Mouse (Mus musculus) right cerebral cortex, adult 18-20 months (tissue): ENCODE data around the gene Fryl.
A peak's percentile ranks its signal among the peaks of the same experiment; 100 is the strongest.

Experiments
- DNase-seq: peaks from one replicate; pipeline ENCODE4 v3.0.0; 2022; ENCODE audit warnings: mixed read lengths

Fryl gene

DNA sequence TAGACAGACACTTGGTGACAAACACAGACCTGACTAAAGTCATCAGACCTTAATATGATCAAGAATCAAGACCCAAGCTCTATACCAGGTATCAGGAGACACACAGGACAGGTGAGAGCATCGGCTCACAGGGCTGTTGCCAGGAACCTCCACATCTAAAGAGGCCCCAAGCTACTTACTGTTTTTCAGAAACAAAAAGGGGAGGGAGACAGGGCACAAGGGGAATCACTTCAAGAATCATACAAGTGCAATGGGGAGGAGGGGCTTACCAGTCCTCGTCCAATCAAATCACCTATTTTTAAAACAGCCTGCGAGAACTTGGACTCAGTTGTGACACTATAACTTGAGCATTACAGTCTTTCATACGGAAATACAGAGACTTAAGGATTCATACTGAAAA is 38.4 kb downstream of the Fryl start:
- no peak for DNase-seq

DNA sequence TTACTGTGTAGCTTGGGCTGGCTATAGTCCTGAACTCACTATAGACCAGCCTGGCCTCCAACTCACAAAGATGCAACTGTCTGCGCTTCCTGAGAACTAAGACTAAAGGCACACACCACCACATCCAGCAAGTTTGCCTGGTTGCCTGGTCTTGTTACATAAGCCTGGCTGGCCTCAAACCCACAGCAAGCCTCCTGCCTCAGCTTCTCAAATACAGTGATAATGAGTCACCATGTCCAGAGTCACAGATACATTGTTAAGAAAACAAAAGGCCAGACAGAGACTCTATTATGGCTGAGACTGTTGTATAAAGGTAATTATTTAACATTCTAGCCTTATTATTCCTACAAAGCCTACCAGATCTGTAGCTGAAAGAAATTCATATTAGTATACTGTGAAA is 39.3 kb downstream of the Fryl start:
- no peak for DNase-seq

DNA sequence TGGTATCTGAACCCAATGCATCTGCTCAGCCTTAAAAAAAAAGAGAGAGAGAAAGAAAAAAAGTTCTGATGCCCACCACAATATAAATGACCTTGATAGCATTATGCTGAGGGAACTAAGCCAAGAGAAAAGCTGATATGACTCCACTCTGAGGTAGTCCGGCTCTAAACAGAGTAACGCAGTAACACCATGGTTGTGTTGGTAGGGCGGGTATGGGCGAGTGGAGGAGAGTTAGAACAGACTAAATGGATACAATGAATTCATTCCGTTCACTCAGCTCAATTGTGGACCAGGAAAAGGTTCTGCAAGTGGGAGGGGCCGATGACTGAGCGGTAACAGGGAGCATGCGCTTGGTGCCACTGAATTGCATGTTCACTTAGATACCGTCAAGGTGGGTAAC is 40.4 kb downstream of the Fryl start:
- DNase-seq, result no peak

DNA sequence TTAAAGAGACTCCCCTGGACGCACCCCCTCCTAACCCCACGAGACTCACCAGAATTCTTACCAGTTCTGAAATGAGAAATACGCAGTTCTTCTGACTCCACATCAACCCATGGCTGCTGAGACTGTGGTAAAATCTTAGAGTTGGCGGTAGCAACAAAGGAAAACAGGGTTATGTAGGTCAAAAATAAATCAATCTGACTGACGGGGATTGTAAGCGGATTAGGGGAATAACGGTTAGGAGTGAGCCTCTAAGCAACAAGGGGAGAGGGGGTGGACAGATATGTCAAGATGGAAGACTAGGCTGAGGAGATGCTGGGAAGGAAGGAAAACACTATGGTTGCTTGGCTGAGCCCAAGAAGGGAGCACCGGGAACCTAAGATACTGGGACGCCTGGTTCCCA is 44.0 kb downstream of the Fryl start:
- DNase-seq, result no peak

DNA sequence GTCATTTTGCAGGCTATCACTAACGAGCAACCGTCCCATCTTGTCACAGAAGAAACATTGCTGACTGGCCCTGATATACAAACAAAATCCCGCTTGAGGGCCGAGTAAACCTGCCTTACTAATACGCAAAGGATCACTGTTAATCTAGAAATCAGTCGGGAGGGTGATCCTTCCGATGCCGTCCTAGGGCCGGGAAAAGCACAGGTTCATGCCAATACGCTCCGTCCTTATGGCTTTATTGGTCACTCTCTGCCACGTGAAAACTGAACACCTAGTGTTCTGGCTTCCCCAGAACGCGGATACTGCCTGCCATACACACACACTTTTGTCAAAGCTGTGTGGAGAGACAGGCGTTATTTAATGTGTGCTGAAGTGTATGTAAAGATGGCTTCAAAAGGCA is 44.5 kb downstream of the Fryl start:
- DNase-seq, result no peak

DNA sequence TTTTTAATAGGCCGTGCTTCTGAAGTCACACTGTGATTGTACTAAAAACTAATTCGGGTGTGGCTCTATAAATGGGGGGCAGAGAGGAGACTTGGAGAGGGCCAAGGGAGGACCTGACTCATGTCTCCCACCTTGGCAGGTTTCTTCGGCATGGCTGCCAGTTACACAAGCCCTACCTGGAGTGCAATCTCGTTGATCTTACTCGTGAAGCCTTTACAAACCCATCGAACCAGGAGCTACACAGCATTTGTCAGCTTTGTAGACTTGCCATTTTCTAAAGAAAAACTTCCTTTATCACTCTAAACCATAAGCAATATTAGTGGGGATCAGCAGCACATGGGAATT is 45.5 kb downstream of the Fryl start:
- no peak for DNase-seq

DNA sequence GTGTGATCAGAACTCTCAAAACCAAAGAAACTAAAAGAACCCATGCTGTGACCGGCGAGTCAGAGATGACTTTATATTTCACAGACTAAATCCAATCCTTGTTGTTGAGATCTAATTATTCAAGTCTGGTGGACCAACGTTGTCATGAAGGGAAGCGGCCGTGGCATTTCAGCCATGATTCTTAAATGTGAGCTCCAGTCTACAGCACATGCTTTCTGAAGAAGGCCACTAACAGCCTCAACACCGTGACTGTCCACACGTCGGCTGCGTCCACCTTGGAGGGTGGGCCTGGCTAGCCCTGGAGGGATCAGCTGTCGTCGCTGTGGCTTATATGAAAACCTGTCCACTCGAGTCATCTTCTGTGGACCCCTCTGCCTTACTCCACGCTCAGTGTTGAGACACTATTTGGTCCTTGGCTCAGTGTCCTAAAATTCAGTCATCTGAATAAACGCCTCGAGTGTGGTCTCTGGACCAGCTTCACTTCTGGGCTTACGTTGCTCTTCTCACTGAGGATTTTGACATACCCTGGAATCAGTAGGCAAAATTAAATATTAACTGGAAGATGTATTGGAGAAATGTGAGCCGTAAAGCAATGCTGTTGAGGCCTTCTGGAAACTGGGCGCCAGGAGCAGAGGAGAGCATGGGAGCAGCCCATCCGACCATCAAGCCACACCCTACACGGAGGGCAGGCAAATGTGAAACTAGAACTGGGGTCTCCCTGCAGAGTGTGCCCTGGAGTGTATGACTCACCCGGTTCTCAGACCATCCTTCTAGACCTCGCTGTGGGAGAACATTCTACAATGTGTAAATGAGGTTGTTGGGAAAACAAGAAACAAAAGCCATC is 46.1 kb downstream of the Fryl start:
- no peak for DNase-seq

DNA sequence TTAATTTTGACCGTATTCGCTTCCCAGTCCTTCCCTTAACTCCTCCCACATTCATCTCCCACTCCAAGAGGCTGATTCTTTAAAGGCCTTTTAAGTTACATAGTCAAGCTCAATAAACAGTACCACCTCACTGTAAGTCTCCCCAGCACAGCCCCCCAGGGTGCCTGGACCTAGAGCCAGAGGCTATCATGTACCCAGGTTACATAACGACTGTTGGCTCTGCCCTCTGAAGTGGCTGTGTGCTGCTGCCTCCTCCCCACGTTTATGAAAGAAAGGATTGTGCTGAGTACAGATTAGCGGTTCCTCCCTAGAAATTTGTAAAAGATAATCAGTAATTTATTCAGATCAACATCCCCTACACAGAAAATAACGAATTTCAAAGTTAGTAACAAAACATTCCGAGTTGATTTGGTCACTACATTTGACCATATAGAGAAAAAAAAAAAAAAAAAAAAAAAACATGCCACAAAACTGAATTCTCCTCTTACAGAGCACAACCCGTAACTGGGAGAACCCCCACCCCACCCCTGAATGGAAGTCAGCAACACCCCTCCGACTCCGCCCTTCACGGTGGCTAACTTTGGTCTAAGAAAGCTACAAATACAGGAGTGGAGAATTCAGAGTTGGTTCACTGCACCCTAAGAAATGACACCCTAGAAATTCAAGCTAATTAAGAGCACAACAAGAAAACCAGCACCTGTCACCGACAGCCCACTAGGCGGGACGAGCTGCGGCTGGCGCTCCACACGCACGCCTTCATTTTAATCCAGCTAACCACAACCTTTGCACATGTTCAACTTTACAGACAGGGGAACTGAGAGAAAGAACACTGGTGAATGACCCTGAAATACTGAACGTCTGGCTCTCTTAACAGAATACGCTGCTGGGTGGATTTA is 47.0 kb downstream of the Fryl start:
- no peak for DNase-seq

DNA sequence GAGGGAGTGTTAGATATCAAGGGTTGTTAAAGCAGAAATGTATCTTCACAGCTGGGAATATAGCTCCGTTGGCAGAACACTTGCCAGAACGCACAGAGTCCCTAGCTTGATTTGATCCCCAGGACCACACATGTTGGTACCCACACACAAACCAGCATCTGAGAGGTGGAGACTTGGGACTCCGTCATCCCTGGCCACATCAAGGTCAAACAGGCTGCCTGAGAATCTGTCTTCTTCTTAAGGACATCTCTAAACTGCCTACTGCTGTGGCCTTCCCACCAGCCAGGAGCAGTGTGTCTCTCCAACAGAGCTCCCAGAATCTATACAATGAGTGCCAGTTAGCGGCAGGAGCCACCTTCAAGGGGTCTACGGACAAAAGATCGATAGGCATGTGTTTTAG is 47.8 kb downstream of the Fryl start:
- DNase-seq, result no peak

DNA sequence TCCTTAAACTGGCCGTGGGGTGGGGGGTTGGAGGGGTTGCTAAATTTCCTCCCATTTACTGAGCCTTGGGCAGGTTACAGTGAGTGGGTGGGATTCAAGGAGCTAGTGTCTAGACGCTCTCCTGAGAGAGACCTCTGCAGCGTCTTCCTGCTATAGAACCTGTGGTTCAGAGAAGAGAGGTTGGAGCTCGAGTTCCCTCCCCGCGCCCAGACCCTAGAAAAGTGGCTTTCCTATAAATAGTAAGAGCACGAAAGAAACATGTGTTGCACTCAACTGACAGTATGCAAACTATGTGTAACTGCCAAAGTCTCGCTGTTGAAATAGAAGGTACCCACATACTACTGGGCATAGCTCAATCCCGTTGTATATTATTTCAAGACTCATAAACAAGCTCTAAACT is 49.7 kb downstream of the Fryl start:
- no peak for DNase-seq

DNA sequence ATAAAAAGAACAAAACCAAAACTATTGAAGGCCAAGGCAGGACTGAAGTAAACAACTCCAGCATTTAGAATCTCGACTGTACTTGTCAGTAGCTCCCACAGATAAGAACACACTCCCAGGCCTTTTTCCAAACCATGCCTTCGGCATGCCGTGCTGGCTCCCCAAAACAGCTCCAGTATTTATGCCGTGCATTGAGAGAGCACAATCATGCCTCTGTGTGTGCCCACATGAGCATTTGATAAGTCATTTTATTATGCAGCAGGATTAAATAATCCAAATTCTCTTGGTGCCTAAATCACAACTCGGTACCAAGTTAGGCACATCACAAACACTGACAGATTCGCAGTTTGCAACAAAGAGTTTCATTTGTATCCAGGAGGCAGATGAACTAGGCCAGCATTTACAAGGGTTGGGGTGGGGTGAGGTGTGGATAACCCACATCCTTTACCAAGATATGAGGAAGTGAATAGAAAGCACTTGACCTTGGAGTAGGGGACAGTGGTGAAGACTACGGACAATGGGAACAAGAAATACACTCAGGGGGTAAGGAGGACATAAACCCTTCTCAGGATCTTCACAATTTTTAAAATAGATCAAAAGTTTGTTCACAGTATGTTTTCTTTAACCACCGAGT is 50.3 kb downstream of the Fryl start:
- DNase-seq, result peak; percentile 12

DNA sequence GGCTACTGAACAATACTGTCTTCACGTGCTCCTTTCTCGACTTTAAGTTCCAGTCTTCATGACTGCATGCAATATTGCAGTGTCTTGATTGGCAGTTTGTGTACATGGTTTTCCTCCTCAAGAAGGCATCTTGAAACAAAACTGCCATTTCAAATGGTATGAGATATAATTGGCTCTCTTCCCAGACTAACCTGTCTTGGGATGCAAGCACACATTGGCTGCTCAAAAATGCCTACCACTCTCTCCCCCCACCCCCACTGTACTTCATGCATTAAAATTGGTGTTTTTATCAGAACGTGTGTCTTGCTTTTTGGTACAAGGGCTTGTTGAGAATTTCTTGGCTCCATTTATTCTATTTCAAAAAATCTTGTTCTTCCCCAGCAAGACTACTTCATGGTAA is 51.4 kb downstream of the Fryl start:
- DNase-seq, result no peak

DNA sequence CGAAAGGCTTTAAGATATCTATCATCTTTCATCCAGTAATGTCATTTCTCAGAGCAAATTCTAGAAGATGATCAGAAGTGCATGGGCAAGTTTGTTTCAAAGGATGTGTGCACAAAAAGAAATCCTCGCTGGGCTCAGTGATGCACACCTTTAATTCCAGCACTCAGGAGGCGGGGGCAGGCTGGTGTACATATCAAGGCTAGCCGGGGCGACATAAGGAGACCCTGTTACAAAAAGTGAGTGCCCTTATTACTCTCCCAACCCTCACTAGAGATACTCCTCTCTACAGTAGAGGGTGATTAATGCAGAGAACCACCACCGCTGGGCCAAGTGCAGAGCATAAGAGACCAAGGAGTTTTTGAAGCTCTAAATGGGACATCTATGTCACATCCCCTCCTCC is 53.9 kb downstream of the Fryl start:
- DNase-seq, result no peak

DNA sequence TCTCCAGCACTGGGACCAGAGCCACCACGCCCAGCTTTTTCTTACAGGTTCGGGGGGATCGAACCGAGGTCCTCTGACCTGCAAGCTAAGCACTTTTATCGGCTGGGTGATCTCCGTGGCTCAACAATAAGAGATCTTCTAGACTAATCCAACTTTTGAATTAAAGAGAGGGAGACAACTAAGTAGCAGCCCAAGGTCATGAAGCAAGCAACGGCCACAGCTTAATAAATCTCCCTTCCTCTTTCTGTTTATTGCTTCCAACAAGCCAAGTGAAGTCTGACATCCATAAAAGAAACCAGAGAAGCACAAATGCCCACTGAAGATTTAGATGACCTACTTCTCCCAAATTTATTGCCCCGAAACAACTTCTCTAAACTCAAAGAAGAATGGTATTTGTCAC is 54.3 kb downstream of the Fryl start:
- no peak for DNase-seq

DNA sequence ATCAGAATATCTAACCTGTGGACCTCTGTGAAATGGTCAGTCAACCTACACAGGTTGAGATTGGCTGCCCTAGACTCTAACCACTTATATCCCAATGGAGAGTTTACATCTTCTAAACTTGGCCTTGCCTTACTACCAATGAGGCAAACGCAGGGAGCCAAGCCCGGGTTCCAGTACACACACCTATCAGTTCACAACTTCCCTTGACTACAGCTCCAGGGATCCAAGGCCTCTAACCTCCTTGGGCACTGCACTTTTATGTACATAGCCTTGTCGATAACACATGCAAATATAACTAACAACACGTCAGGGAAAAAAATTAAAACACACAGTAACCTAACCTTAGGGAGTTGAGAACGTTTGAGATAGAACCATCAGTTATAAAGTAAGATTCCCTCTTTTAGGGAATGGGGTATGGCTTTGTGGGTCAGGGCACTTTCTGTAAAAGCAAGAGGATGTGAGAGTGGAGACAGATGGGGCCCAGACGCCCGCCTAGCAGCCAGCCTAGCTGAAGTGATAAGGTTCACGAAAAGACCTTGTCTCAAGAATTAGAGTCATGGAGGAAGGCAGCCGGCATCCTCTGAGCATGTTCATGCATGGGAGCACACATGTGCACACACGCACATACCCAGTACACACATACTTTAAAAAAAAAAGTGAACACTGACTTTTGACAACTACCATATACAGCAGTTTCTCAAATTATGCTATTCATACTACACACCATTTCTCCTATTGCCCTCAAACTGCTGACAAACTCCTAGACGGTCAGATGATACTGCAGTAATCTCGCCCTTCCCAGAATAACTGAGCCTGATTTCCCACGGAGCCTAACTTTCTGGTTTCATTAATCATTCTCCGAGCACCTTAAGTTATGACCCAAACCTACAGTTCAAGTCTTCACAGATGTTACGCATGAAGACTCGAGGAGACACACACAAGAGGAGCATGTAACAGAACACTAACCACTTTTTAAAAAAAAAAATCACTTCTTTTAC is 55.7 kb downstream of the Fryl start:
- DNase-seq, result no peak

DNA sequence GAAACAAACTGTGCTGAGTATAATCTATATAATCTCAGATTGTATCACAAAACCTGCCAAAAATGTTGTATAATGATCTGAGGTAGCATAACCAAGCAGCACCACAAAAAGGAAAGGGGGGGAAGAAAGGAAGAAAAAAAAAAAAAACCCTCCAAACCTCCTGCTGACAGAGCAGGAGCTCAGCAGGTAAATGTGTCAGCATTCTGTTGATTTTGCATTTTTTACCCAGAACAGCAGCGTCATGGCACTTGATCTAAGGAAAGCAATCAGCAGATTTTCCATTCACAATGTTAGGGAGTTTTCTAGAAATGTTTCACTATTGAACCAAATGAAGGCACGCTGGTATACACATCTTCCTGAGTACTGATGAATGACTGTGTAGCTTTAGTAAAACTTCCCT is 56.8 kb downstream of the Fryl start:
- DNase-seq, result no peak

DNA sequence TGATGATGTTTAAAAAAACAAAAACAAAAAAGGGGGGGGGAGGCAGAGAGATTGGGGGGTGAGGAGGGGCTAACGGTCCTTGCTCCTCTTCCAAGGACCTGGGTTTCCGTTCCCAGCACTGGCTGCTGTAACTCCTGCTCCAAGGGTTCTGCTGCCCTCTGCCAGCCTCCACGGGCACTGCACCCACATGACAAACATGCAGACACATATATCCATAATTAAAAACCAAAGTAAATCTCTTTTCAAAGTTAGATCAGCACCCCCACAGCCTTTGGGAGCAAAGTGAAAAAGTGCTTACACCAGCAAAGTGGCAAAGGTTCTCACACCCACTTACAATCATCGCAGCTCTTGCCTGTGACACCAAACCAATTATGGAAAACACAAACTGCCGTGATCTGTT is 57.7 kb downstream of the Fryl start:
- DNase-seq, result no peak

DNA sequence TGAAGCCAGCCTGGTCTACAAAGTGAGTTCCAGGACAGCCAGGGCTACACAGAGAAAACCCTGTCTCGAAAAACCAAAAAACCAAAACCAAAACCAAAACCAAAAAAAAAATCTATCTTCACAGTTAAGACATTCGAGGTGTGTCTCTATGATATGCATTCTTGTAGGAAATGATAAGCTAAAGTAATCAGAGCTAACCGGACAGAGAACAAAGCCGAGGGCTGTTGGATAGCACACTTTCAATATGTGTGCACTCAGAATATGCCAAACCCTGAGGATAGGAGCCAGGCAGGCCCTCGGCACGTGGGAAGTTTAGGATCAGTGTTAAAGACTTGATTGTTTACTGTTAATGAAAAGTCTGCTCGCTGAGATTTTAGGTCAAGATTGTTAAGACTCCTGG is 58.6 kb downstream of the Fryl start:
- DNase-seq, result no peak

DNA sequence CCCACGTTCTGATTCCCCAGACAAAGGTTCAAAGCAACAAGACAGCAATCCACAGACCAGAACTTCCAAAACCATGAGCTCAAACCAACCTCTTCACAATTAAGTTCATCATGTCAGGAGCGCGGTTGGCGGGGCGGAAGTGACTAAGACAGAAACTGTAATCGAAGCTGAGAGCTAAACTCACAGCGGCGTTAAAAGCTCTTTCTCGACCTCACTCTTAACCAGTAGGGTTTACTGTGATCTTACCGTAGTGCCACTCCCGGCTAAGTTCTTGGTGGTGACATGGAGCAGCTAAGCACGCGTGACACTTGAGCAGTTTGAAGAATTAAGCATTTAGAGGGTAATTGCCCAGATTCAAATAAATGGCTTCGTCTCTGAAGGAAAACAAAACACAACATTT is 61.7 kb downstream of the Fryl start:
- DNase-seq, result no peak

DNA sequence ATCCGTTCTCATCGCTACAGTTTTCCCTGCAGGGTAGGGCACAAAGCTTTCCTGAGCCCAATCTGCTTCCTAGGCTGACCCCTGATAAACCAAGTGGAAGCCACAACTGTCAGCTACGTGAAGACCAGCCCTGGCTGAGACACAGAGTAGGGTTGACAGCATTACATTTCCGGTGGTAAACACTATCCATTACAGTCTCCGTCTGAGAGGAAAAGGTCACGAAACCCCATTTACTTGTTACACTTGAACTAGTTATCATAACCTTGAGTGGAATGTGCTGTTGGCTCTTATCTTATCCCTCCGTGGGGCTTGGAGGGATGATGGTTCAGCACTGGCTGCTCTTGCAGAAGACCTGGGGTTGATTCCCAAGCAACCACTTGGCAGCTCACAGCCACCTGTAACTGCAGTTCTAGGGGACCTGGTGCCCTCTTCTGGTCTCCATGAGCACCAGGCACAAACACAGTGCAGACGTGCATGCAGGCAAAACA is 62.3 kb downstream of the Fryl start:
- no peak for DNase-seq

DNA sequence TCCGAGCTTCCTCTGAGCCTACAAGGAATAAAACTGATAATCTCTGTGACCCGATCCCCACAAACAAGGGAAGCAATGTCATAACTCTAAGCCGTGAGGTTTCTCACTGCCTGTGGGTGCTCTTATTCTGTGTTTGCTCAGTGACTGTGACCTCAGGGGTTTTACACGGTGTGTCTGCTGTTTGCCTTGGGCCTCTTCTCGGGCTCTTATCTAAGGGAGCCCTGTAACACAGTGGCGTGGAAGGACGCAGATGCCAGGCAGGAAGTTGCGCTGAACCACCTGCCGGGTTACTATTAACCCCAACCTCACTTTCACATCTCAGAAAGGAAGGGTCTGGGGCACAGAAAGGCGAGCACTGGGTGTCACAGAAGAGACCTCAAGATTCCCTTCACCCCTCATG is 62.8 kb downstream of the Fryl start:
- no peak for DNase-seq

DNA sequence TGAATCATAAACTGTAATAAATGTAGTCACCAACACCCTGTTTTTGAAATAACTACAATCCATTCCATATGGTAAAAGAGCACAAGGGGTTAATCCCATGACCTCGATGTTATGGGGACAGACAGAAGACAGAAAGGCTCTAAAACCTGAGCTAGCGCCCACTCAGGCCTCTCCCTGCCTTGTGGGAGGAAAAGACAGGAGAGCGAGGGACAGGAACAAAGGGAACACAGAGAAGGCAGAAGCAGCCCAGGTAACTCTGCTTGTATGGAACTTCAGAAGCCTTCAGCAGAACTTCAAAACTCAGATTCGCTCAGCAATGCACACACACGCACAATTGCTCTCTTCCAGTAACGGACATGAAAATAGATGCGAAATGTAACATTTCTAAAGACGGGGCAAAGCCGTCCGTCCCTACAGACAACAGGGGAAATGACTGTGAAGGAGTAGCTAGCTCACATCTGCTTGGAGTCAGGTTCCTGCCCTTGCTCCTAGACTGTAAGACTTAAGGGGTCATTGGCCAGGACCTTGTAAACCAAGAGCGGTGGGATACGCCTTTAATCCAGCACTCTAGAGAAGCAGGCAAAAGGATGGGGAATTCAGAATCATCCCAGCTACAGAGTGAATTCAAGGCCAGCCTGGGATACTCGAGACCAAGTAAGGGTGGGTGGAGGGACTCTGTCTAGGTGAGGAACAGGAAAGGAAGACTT is 63.4 kb downstream of the Fryl start:
- no peak for DNase-seq
